Mouse (Mus musculus): ENCODE measurements around the gene Tmem179b. TPM values are rescaled to one million over a fixed set of nuclear protein-coding genes. Genes with fewer than 3 reads are reported as not detected.

Gene Tmem179b
- polyA plus RNA-seq, 2 experiments, result 63.5 to 83.6 TPM

- Histone ChIP-seq H3K4me1 (ENCODE audit: control insufficient read depth, insufficient read depth, low read length) (peaks cover 6% of the 10 kb centered on the region; the same call in 1 of the 2 replicates), H3K9me3 (ENCODE audit: control insufficient read depth, low read length) (0 out of 2 replicates have a peak, but pooled peaks cover 6% of the 10 kb centered on the region), H3K36me3 (ENCODE audit: control insufficient read depth, insufficient read depth, low read length) (peaks cover 41% of the 10 kb centered on the region), H3K27ac (replicated peaks; ENCODE audit: low read depth, low read length) (no peak overlapping the region), H3K4me3 (replicated peaks; ENCODE audit: low read length) (no peak overlapping the region), H3K27me3 (ENCODE audit: control insufficient read depth, insufficient read depth, low read length) (no peaks in the 10 kb centered on the region), H3K9ac (ENCODE audit: low read depth, low read length, severe bottlenecking) (no peak overlapping the region), H3K4me2 (replicated peaks; ENCODE audit: low read depth, low read length, severe bottlenecking) (no peak overlapping the region)
- WGBS, result 94% methylated on average over 2 of the region's 2 CpGs
- ATAC-seq (ENCODE audit: low FRiP score, low read depth) (no peak), DNase-seq (ENCODE audit: low spot score) (no peak)
- no peak for TF ChIP-seq POLR2A (IDR thresholded peaks at IDR 0.05; ENCODE audit: borderline replicate concordance, extremely low read depth, insufficient read depth, insufficient read length)
Observed at GRCm38 (mm10) chr19:8760757-8761156, 13.5 kb downstream of the Tmem179b start.

DNA sequence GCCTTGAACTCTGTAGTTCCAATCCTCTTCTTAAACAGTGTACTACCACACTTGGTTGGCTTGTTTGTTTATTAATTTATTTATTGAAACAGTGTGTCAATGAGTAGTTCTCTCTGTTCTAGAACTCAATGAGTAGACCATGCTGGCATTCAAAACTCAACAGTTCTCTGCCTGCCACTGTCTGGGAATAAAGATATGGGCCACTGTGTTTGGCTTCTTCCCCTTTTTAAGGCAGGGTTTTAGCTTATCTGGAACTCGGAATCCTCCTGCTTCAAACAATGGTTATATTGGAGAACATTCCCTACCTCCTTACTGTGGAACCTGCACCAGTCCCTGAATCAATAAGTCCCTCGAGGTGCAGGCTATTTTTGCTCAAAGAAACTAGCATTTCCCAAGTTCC is 15.4 kb downstream of the Tmem179b start:
- H3K9ac ChIP-seq (ENCODE audit: low read depth, low read length, severe bottlenecking), result no peak overlapping the region
- TF ChIP-seq POLR2A (IDR thresholded peaks at IDR 0.05; ENCODE audit: borderline replicate concordance, extremely low read depth, insufficient read depth, insufficient read length), result no peak
- 92% methylated on average over 2 of the region's 2 CpGs for WGBS
- H3K4me3 ChIP-seq (replicated peaks; ENCODE audit: low read length), result 0 out of 2 replicates have a peak overlapping the region, but pooled peaks have one; percentile 2
- no peak overlapping the region for H3K4me2 ChIP-seq (replicated peaks; ENCODE audit: low read depth, low read length, severe bottlenecking)
- ATAC-seq (ENCODE audit: low FRiP score, low read depth) (no peak), DNase-seq (ENCODE audit: low spot score) (no peak)
- peaks cover 40% of the 10 kb centered on the region for H3K36me3 ChIP-seq (ENCODE audit: control insufficient read depth, insufficient read depth, low read length)
- H3K9me3 ChIP-seq (ENCODE audit: control insufficient read depth, low read length), result no peaks in the 10 kb centered on the region
- peaks cover 6% of the 10 kb centered on the region; the same call in 1 of the 2 replicates for H3K4me1 ChIP-seq (ENCODE audit: control insufficient read depth, insufficient read depth, low read length)
- H3K27ac ChIP-seq (replicated peaks; ENCODE audit: low read depth, low read length), result no peak overlapping the region
- no peaks in the 10 kb centered on the region for H3K27me3 ChIP-seq (ENCODE audit: control insufficient read depth, insufficient read depth, low read length)

- Histone ChIP-seq H3K27ac (replicated peaks; ENCODE audit: low read depth, low read length) (peak overlapping the region; percentile 70), H3K4me2 (replicated peaks; ENCODE audit: low read depth, low read length, severe bottlenecking) (peak overlapping the region; percentile 57), H3K4me1 (ENCODE audit: control insufficient read depth, insufficient read depth, low read length) (peaks cover 6% of the 10 kb centered on the region; the same call in 1 of the 2 replicates), H3K9me3 (ENCODE audit: control insufficient read depth, low read length) (no peaks in the 10 kb centered on the region), H3K4me3 (replicated peaks; ENCODE audit: low read length) (peak overlapping the region; percentile 98), H3K27me3 (ENCODE audit: control insufficient read depth, insufficient read depth, low read length) (no peaks in the 10 kb centered on the region), H3K9ac (ENCODE audit: low read depth, low read length, severe bottlenecking) (peak overlapping the region; percentile 95), H3K36me3 (ENCODE audit: control insufficient read depth, insufficient read depth, low read length) (peaks cover 36% of the 10 kb centered on the region)
- ATAC-seq (ENCODE audit: low FRiP score, low read depth), result no peak
- DNase-seq (ENCODE audit: low spot score), result no peak
- no peak for TF ChIP-seq POLR2A (IDR thresholded peaks at IDR 0.05; ENCODE audit: borderline replicate concordance, extremely low read depth, insufficient read depth, insufficient read length)
- WGBS, result 4% methylated on average over 14 of the region's 14 CpGs
Observed at GRCm38 (mm10) chr19:8757471-8757998, 16.7 kb downstream of the Tmem179b start.

GRCm38 (mm10) chr19:8756635-8757387 is 17.5 kb downstream of the Tmem179b start, which contains the start of gene Nxf1:
Nxf1 (plus strand) TSS chr19:8757073.
- Histone ChIP-seq H3K4me3 (replicated peaks; ENCODE audit: low read length) (peak within 1 kb of the TSS; percentile 98), H3K4me1 (ENCODE audit: control insufficient read depth, insufficient read depth, low read length) (peaks cover 6% of the 10 kb centered on the region; the same call in 1 of the 2 replicates), H3K9me3 (ENCODE audit: control insufficient read depth, low read length) (no peaks in the 10 kb centered on the region), H3K27ac (replicated peaks; ENCODE audit: low read depth, low read length) (peak within 1 kb of the TSS; percentile 70), H3K4me2 (replicated peaks; ENCODE audit: low read depth, low read length, severe bottlenecking) (peak within 1 kb of the TSS; percentile 57), H3K27me3 (ENCODE audit: control insufficient read depth, insufficient read depth, low read length) (no peaks in the 10 kb centered on the region), H3K9ac (ENCODE audit: low read depth, low read length, severe bottlenecking) (peak within 1 kb of the TSS; percentile 95), H3K36me3 (ENCODE audit: control insufficient read depth, insufficient read depth, low read length) (peaks cover 37% of the 10 kb centered on the region)
- under 1% methylated on average over 55 of the region's 75 CpGs for WGBS
- DNase-seq (ENCODE audit: low spot score) (peak; percentile 92), ATAC-seq (ENCODE audit: low FRiP score, low read depth) (peak; percentile 91)
- TF ChIP-seq POLR2A (IDR thresholded peaks at IDR 0.05; ENCODE audit: borderline replicate concordance, extremely low read depth, insufficient read depth, insufficient read length), result 0 out of 2 replicates have a peak, but pooled peaks have one; percentile 39

GRCm38 (mm10) chr19:8755652-8756051 is 18.6 kb downstream of the Tmem179b start:
- TF ChIP-seq POLR2A (IDR thresholded peaks at IDR 0.05; ENCODE audit: borderline replicate concordance, extremely low read depth, insufficient read depth, insufficient read length), result no peak
- no peaks in the 10 kb centered on the region for H3K27me3 ChIP-seq (ENCODE audit: control insufficient read depth, insufficient read depth, low read length)
- H3K9ac ChIP-seq (ENCODE audit: low read depth, low read length, severe bottlenecking), result no peak overlapping the region
- peak overlapping the region; percentile 57 for H3K4me2 ChIP-seq (replicated peaks; ENCODE audit: low read depth, low read length, severe bottlenecking)
- no peak for ATAC-seq (ENCODE audit: low FRiP score, low read depth)
- no peak overlapping the region for H3K27ac ChIP-seq (replicated peaks; ENCODE audit: low read depth, low read length)
- peaks cover 47% of the 10 kb centered on the region for H3K36me3 ChIP-seq (ENCODE audit: control insufficient read depth, insufficient read depth, low read length)
- no peaks in the 10 kb centered on the region for H3K9me3 ChIP-seq (ENCODE audit: control insufficient read depth, low read length)
- WGBS, result 80% methylated on average over 3 of the region's 3 CpGs
- H3K4me1 ChIP-seq (ENCODE audit: control insufficient read depth, insufficient read depth, low read length), result peaks cover 6% of the 10 kb centered on the region; the same call in 1 of the 2 replicates
- peak overlapping the region; percentile 98; the same call in 1 of the 2 replicates for H3K4me3 ChIP-seq (replicated peaks; ENCODE audit: low read length)
- DNase-seq (ENCODE audit: low spot score), result no peak

Measured in limb, embryonic 14.5 days (tissue).